Mouse (Mus musculus): ENCODE data around the gene Rbck1.
"Not testable (repeated sequence)": the region's sequence is repeated elsewhere in the genome, so short reads cannot be mapped to it uniquely, and the experiment has no call there.

The Rbck1 gene

DNA sequence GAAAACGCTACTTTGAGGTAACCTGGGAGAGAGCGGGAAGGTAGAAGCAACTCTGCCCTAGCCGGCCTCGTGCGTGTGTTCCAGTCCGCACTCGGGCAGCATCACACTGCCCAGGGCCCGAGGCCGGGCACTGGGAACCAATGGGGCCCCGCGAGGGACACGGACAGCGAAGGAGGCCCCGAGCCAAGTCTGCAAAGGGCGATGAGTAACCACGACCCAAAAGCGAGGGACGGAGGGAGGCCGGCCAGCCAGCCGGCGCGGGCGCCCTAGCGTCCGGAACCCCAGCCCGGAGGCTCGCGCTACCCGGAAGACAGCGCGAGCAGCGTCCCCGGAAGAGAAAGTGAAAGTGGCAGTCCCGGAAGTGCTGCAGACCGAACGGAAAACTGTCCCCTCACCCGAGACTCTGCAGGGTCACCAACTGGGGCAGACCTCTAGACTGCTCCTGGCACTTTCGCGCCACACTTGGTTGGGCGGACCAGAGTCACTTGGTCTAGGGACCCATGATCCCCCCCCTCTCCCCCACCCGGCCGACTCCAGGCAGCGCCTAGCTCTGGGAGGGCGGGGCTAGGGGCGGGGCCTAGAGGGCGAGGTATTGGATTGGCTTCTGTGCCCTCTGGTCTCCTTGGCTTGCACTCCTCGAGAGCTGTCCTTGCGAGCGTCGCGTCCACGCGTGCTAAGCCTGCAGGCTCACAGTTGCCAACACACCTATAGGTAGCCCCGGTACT is at the start of gene Rbck1:
Rbck1 (minus strand) TSS at position 553 of the 725 bp plus-strand sequence.
- in situ Hi-C loops (cut with MboI, MseI) = loop anchor here (10.0 kb wide), 1 partner anchor 357 kb away; no protein-coding TSS in a partner anchor

DNA sequence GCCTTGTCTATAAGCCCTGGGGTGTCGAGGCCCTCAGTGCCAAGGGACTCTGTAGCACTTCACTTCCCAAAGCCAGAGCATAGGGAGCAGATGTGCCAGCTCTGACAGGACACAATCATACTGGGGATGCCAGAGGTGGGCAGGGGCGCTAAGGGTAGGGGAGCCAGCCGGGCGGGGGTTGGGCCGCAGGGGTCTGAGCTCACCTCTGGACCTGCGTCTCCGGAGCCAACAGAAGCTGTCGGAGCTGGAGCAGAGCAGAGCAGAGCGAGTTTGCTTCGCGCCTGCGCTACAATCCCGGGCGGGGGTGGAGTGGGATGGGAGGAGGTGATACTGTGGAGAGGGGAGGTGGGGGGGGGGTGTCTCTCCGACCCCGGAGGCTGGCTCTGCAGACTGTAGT is 43.9 kb upstream of the Rbck1 start, which contains the start of gene Nrsn2:
Nrsn2 (minus strand) TSS at position 294 of the 397 bp plus-strand sequence.
- in situ Hi-C loops (cut with MboI, MseI) = no loop called here

DNA sequence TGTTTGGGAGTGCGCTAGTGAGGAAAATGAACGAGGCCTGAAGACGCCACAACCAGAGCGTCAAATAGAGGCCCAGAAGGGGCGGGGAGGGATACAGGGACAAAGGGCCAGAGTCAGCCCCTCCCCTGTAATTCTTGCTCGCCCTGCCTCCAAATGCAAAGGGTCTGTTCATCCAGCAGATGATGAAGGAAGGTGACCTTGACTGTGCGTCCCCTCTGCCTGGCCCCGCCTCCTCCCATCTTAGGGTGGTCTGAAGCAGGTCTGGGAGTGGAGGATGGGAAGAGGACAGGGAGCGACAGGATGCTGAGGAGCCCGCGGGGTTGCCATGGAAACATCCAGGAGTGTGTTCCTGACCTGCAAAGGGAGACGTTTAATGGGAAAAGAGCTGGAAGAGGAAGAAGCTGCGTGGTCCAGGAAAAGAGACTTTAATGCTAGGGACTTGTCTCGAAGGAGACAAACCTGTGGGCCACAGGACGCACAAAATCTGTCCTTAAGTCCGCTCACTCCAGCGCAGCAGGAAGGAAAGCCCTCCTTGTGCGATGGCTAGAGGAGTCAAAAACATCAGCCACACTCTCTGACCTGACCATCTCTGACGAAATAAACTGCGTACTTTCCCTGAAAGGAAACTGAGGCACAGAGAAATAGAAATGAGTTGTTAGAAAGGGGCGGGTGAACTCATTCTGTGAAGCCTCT is 43.3 kb upstream of the Rbck1 start:
- in situ Hi-C loops (cut with MboI, MseI) = no loop called here

DNA sequence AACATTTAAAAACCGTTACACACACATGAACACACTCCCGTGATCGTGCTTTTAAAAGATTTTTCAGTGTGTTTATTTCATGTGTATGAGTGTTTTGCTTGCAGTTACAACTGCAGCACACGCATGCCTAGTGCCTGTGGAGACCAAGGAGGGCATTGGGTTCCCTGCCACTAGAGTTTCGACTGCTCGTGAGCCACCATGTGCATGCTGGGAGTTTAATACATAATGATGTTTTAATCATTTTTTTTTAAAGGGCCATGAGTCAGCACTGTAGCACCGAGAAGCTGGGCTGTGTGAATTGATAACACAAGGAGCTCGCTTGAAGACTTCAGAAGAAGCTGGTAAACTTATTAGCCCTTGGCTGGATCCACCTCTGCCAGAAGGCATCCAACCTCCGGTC is 41.1 kb upstream of the Rbck1 start:
- in situ Hi-C loops (cut with MboI, MseI) = no loop called here

DNA sequence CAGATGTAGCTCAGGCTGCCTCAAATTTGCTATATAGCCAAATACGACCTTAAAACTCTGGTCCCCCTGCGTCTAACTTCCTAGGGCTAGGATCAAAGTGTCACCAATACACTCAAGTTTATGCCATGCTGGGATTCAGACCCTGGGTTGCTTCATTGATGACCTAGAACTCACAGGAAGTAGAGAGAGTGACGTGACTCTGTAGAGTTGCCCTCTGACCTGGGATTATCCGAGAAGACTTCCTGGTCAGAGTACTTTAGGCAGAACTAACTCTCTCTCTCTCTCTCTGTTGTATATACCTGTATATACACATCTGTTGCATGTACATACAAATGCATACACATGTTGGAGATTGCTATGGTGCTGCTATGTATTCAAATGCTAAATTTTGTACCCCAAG is 40.2 kb upstream of the Rbck1 start:
- in situ Hi-C loops (cut with MboI, MseI) = no loop called here

DNA sequence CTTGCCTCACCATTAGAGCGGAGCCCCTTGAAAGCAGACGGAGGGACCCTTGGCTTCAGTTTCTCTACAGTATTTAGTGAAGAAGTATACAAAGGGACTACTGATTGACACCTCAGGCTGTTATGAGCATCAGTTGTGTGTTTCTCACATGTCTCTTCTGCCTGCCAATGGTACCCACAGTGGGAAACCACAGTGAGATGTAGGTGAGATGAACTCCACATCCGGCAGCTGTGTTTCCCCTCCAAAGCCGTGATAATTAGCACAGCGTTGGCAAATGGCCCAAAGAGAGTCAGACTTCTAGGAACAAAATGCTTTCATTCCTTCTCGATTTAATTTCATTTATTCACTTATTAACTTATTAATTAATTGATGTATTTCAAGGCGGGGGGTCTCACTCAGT is 39.7 kb upstream of the Rbck1 start:
- in situ Hi-C loops (cut with MboI, MseI) = no loop called here

DNA sequence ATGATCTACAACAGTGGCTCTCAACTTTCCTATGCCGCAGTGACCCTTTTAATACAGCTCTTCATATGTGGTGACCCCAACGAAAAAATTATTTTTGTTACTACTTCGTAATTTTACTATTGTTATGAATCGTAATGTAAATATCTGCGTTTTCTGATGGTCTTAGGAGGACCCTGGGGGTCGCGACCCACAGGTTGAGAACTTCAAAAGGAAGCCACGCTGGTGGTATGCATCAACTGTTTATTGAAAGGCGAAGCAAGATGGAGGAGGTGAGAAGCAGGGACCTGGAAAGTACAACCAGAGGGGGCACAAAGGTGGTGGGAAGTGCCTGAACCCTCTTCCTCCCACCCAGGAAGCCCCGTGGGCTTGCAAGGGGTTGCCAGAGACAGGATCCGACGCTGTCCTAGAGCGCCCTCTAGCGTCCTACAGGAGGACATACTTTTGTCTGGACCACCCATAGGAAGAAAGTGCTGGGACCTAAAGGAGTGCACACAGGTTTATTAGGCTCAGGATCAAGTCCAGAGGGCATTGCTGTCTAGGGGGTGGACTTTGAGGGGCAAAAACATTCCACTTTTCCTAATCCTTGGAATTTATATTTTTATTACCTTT is 36.2 kb upstream of the Rbck1 start:
- in situ Hi-C loops (cut with MboI, MseI) = loop anchor here (5.0 kb wide), 1 partner anchor 261 kb away; the partner anchor contains the start of gene Srxn1

DNA sequence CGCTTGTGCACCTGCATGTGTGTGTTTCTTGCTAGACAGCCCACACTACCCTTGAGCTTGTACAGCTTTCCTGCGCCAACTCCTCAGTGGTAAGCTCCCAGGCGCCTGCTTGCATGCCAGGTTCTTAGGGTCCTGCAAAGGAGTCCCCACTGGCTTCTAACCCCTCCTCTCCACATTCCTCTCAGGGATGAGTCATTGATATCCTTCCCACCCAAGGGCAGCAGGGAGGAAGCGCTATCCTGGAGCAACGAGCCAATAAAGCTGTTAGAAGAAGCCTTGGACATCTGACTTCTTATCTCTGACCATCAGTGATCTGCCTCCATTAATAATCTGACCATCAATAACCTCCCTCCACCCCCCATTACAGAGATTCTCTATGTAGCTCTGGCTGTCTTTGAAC is 35.5 kb upstream of the Rbck1 start:
- in situ Hi-C loops (cut with MboI, MseI) = loop anchor here (5.0 kb wide), 1 partner anchor 261 kb away; the partner anchor contains the start of gene Srxn1

DNA sequence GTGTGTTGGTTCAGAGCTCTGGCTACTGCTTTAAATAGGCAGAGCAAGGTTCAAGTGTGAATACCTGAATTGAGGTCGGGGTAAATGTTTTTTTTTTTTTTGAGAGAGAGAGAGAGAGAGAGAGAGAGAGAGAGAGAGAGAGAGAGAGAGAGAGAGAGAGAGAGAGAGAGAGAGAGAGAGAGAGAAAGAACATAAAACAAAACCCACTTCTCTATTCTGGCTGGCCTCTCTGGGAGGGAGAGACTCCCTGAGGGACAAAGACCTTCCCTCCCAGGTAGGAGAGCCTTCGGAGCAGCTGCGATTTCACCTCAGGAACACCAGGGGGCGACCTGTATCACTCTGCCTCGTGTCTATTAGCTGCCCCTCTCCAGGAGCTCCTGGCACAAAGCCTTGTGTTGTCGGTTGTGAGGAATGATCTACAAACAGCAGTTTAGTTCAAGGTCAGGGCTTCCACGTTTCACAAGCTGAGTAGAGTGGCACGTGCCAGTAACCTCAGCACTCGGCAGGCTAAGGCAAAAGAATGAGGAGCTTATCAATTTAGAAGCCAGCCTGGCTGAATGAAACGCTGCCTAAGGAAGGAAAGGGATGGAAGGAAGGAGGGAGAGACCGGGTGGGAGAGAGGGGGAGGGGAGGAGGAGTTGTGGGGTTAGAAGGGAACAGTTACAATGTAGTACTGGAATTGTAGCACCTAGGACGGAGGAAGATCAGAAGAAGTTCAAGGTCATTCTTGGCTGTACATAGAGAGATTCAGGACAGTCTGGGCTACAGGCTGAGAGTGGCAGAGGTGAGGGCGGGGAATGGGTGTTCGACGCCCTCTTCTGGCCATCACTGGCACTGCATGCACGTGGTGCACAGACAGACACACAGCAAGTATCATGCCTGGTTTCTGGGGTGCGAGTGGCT is 31.0 kb upstream of the Rbck1 start:
- in situ Hi-C loops (cut with MboI, MseI) = no loop called here

DNA sequence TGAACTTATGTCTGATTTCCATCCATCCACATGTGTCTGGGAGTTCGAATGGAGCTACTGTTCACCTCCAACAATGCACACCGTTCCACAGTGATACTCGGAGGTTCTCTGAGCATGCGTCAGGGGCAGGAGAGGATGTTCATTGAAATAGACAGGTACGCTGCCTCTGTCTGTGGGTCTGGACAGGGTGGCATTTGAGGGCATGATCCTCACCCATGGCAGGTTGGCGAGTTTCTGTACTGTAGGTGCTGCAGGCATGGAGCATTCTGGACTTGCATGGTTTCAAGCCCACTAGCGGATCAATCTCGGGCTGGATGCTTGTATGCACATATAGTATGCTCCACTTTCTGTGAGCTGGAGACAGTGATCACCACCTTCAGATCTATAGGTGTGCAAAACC is 28.7 kb upstream of the Rbck1 start:
- in situ Hi-C loops (cut with MboI, MseI) = no loop called here

DNA sequence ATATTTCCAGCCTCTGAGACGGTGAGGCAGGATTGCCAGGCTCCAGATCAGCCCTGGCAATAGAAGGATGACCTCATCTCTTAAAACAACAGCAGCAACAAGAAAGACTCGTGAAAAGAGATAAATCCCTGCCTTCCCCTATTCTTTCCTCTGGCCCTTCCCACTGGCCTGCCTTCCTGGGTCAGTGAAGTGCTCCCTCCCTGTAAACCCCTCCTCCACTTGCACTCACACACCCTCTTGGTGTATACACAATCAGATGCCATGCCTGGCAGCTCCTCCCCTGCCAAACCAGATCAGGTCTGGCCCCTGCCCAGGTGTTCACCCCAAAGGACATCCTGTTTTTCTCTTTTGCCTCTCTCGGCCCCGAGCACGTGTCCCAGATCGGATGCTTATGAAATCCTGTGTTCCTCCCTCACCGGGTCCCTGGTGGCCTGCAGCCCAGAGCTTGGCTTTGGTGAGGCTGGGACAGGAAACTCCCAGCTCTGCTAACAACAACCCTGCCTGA is 27.9 kb upstream of the Rbck1 start:
- in situ Hi-C loops (cut with MboI, MseI) = no loop called here

DNA sequence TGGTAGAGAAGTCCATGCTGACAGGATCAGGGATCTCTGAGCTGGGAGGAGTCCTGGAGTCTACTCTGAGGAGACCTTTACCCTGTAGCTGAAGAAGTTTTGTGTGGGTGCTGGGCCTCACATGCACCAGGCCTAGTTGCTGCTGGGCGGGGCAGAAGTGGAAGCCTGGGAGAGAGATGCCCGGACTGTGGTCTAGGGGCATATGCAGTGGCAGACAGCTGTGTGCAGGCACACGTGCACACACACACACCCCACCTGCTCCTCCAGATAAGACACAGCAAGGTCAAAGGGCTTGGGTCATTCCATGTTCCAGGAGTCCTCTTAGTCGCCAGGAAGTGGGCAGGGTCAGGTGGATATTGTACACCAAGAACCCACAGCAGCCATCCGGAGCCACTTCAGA is 27.2 kb upstream of the Rbck1 start:
- in situ Hi-C loops (cut with MboI, MseI) = no loop called here

DNA sequence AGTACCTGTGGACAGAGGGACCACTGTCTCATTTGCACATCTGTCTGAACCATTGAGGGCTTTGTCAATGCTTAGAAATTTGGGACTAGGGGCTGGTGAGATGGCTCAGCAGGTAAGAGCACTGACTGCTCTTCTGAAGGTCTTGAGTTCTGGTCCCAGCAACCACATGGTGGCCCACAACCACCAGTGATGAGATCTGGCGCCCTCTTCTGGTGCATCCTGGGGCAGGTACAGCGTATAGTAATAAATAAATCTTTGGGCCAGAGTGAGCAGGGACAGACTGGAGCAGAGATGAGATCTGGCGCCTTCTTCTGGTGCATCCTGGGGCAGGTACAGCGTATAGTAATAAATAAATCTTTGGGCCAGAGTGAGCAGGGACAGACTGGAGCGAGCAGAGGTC is 26.5 kb upstream of the Rbck1 start:
- in situ Hi-C loops (cut with MboI, MseI) = not testable (repeated sequence)

DNA sequence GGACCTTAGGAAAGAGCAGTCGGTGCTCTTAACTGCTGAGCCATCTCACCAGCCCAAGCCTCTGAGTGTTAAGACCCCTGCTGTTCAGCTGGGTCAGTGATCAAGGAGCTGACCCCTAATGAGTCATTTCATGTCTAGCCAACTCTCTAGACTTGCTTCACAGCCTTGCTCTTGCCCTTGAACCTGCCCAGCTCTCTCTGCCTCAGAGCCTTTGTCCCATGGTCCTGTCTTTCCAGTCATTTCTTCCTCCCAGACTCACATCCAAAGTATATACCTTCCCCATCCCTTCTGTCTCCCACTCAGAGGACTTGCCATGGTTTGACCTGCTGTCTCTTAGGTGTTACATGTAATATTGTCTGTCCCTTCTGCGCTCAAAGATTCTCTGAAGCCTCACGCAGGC is 24.8 kb upstream of the Rbck1 start:
- in situ Hi-C loops (cut with MboI, MseI) = no loop called here

DNA sequence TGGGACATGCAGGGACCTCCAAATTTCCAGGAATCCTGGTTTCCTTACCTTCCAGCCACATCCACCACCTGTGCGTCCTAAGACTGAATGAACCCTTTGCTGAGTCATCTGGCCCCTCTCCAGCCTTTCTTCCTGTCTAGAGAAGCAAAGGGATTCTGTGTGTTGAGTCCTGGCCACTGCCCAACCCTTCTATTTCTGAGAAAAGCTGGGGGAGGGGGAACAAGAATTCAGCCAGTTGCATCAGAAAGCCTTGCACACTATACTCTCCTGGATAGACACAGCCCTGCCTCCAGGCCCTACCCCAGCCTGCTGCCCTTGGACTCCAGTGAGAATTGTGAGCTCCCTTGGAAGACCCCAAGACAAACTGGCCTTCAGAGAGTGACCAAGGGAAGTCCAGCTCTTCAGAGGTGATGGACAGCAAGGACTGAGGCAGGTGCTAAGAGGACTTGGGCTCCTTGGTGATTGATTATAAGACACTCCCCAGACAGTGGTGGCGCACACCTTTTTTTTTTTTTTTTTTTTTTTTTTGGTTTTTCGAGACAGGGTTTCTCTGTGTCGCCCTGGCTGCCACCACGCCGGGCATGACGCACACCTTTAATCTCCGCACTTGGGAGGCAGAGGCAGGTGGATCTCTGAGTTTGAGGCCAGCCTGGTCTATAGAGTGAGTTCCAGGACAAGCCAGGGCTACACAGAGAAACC is 17.5 kb upstream of the Rbck1 start:
- in situ Hi-C loops (cut with MboI, MseI) = no loop called here

DNA sequence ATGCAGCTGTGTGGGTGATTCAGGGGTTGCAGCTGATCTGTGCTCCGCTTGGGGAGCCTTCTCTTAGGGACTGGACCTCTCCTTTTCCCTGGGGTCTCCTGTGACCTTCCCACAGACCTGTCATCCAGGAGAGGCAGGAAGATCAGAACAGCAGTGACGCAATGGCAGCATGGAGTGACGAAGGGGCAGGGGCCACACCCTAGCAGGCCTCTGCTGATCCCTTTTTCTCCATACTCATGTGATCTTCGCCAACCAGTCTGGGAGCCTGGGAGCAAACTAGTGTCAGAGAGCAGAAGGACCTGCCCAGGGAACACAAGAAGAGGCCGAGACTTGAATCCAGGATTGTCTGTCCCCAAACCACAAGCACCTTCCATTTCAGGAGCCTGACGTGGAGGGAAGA is 16.8 kb upstream of the Rbck1 start:
- in situ Hi-C loops (cut with MboI, MseI) = no loop called here

DNA sequence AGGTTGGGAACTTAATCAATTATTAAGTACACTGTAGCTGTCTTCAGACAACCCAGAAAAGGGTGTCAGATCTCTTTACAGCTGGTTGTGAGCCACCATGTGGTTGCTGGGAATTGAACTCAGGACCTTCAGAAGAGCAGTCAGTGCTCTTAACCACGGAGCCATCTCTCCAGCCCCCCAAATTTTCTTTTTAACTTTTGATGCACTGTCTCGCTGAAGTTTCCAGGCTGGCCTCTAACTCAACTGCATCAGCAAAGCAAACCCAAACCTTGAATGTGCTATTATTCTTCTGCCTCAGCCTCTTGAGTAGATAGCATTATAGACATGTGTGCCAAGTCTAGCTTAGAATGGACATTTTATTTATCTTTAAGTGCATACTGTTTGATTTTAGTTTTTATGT is 15.3 kb upstream of the Rbck1 start:
- in situ Hi-C loops (cut with MboI, MseI) = no loop called here

DNA sequence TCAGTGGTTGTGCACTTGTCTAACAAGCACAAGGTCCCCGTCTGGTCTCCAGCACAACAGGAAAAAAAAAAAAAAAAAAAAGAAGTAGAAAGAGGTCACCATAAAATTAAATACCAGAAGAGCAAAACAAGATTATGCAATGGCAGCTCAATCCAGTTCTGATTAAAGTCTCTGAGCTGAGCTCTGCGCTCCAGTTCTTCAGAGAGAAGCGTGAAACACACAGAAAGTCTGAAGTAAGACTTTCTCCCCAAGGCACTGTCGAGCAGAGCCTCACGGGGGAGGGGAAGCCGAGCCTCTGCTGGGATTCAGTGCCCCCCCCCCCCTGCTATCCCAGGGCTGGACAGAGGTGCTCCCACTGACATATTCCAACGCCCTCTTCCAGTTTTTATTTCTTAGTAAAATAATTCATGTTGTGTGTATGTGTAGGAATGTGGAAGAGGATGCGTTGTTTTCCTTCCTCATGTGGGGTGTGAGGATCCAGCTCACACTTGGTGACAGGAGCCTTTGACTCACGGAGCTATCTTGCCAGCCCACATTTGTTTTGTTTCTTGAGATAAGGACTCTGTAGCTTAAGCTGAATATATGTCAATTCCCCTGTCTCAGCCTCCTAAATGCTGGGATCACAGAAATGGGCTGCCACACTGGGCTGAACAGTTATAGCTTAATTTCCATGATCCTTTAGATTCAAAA is 14.5 kb upstream of the Rbck1 start:
- in situ Hi-C loops (cut with MboI, MseI) = no loop called here

DNA sequence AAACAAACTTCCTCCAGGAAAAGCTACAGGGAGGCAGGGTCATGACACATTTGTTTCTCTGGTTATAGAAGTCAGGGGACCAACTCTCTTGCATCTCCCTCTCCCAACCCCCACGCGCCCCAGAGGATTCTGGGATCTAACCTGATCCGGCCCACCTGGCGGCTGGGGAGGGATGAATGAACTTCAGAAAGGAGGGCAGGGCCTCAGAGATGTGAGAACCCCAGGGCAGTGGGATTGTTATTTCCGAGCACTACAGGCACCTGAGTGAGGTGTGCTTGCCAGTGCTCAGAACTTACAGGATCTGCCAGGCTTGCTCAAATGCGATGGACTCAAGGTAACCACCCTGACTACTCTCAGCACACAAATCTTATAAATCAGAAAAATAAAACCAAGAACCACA is 12.9 kb upstream of the Rbck1 start:
- in situ Hi-C loops (cut with MboI, MseI) = no loop called here

DNA sequence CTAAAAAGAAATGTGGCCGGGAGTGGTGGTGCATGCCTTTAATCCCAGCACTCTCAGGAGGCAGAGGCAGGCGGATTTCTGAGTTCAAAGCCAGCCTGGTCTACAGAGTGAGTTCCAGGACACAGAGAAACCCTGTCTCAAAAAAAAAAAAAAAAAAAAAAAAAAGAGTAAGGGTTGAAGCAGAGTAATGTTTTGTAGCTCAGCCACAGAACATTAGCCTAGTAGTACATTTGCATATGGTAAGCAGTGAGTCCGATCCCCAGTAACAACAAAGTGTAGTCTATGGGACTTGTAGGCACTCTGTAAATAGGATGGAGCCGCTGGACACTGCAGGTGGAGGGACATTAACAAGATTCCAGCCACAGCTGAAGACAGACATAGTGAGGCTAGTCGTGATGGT is 12.5 kb upstream of the Rbck1 start:
- in situ Hi-C loops (cut with MboI, MseI) = no loop called here
